Mouse (Mus musculus) heart, embryonic 10.5 days (tissue): ENCODE results near the gene Thbs3. TPM values are rescaled to one million over a fixed set of nuclear protein-coding genes. Genes with fewer than 3 reads are reported as not detected.

Experiments
- DNase-seq: peaks from one replicate; pipeline ENCODE4 v3.0.0-alpha.2; 2017; ENCODE audit warnings: low spot score
- H3K27ac ChIP-seq: fragments of 300-500 bp; sonication (generic); 2 replicates; pipeline ENCODE4 v1.5.1; 2016; ENCODE audit warnings: mild to moderate bottlenecking
- H3K27me3 ChIP-seq: fragments of 300-500 bp; sonication (generic); 2 replicates; pipeline ENCODE4 v1.6.1; 2016; ENCODE audit warnings: mild to moderate bottlenecking; ENCODE audit not compliant: poor library complexity, insufficient read depth, severe bottlenecking
- H3K36me3 ChIP-seq: fragments of 300-500 bp; sonication (generic); 2 replicates; pipeline ENCODE4 v1.6.1; 2016; ENCODE audit warnings: mild to moderate bottlenecking, moderate library complexity
- H3K4me1 ChIP-seq: fragments of 300-500 bp; sonication (generic); 2 replicates; pipeline ENCODE4 v1.6.1; 2016; ENCODE audit warnings: mild to moderate bottlenecking
- H3K4me3 ChIP-seq: fragments of 300-500 bp; sonication (generic); 2 replicates; pipeline ENCODE4 v1.5.1; 2016; ENCODE audit warnings: mild to moderate bottlenecking, moderate library complexity
- H3K9me3 ChIP-seq: fragments of 300-500 bp; sonication (generic); 2 replicates; pipeline ENCODE4 v1.6.1; 2016; ENCODE audit warnings: mild to moderate bottlenecking, moderate library complexity
- WGBS: fragments of 180-500 bp; shearing (Covaris S2); methylation state at CpG from one replicate; pipeline ENCODE4 v1.1.7; 2016; 5-methylcytosine and 5-hydroxymethylcytosine counted together
- polyA plus RNA-seq: library from polyadenylated mRNA; unstranded; fragments of >200 nt; fragmentation: Nextera tagmentation; extraction: Ambion mirVana; gene quantifications from 2 replicates; pipeline ENCODE4 v1.2.1, GENCODE M21; 2016

Thbs3 gene
- polyA plus RNA-seq, 1 experiment from 2014 or later, result 20.0 TPM

DNA sequence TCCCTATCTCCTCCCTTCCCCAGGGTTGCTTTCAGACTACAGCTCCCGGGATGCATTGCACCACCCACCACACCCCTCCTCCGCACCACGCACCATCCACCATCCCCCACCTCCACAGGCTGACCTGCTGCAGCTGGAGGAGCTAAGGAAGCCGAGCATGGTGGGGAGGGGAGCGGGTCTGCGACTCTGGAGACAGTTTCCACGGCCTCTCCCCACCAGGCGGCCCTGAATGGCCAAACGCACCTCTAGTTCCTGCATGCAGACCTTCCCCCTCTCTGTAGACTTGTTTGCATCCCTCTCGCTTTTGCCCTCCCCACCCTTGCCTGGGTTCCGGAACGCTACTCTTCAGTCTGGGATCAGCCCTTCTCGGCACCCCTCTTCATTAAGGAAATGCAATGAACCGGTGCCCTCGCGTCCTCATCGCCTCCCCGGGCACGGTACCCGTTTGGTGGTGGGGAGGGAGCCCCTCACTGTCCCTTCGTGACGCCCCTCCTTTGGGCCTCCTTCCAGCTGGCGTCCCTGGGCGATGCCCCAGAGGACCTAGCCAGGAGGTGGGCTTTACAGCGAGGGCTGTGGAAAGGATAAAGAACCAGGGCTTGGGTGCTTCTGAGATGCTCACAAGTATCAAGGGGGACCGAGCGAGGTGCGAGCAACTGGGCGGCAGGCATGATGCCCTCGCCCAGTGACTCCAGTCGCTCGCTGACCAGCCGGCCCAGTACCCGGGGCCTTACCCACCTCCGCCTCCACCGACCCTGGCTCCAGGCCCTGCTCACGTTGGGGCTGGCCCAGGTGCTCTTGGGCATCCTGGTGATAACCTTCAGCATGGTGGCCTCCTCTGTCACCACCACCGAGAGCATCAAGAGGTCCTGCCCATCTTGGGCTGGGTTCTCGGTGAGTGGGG lies 31.7 kb upstream of the Thbs3 start, which contains the start of gene Fam189b:
Fam189b (plus strand) TSS at position 86 of the 901 bp plus-strand sequence.
- H3K9me3 ChIP-seq, result no peaks in the 10 kb centered on the region
- peaks cover 41% of the 10 kb centered on the region for H3K36me3 ChIP-seq
- 6% methylated on average over 39 of the region's 39 CpGs for WGBS
- H3K27me3 ChIP-seq, result peaks cover 17% of the 10 kb centered on the region; the same call in 1 of the 2 replicates
- peak; percentile 97 for DNase-seq
- peak within 1 kb of the TSS; percentile 80 for H3K4me3 ChIP-seq
- H3K4me1 ChIP-seq, result peaks cover 63% of the 10 kb centered on the region
- peak within 1 kb of the TSS; percentile 92 for H3K27ac ChIP-seq

GRCm38 (mm10) chr3:89183959-89184315 lies 31.0 kb upstream of the Thbs3 start:
- 70% methylated on average over 6 of the region's 6 CpGs for WGBS
- DNase-seq, result no peak
- Histone ChIP-seq H3K9me3 (no peaks in the 10 kb centered on the region), H3K27me3 (peaks cover 23% of the 10 kb centered on the region; the same call in 1 of the 2 replicates), H3K27ac (peak overlapping the region; percentile 92), H3K4me1 (peaks cover 62% of the 10 kb centered on the region), H3K36me3 (peaks cover 44% of the 10 kb centered on the region), H3K4me3 (peak overlapping the region; percentile 80)

DNA sequence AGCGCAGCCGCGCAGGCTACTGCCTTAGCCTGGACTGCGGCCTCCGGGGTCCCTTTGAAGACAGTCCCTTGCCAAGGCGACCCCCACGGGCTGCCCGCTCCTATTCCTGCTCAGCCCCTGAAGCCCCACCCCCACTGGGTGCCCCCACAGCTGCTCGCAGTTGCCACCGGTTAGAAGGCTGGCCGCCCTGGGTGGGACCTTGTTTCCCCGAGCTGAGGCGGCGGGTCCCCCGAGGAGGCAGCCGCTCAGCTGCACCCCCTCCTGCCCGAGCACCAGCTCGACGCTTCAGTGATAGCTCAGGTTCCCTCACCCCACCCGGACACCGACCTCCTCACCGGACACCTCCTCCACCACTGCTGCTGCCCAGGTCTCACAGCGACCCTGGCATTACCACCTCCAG lies 27.8 kb upstream of the Thbs3 start:
- Histone ChIP-seq H3K27ac (peak overlapping the region; percentile 2; the same call in 1 of the 2 replicates), H3K4me3 (peak overlapping the region; percentile 15; the same call in 1 of the 2 replicates), H3K4me1 (peaks cover 57% of the 10 kb centered on the region), H3K9me3 (no peaks in the 10 kb centered on the region), H3K27me3 (peaks cover 23% of the 10 kb centered on the region; the same call in 1 of the 2 replicates), H3K36me3 (peaks cover 12% of the 10 kb centered on the region)
- no peak for DNase-seq
- WGBS, result 41% methylated on average over 23 of the region's 23 CpGs

- 70% methylated on average over 18 of the region's 18 CpGs for WGBS
These were observed 27.1 kb upstream of the Thbs3 start for GRCm38 (mm10) chr3:89187690-89188477.

GRCm38 (mm10) chr3:89188478-89188875 lies 26.5 kb upstream of the Thbs3 start:
- no peak overlapping the region for H3K4me3 ChIP-seq
- no peaks in the 10 kb centered on the region for H3K9me3 ChIP-seq
- DNase-seq, result no peak
- H3K27me3 ChIP-seq, result peaks cover 23% of the 10 kb centered on the region; the same call in 1 of the 2 replicates
- peaks cover 9% of the 10 kb centered on the region for H3K36me3 ChIP-seq
- peaks cover 46% of the 10 kb centered on the region for H3K4me1 ChIP-seq
- 61% methylated on average over 12 of the region's 12 CpGs for WGBS
- no peak overlapping the region for H3K27ac ChIP-seq

More at GRCm38 (mm10) chr3:89187690-89188477, 27.1 kb upstream of the Thbs3 start:
- peaks cover 23% of the 10 kb centered on the region; the same call in 1 of the 2 replicates for H3K27me3 ChIP-seq
- H3K4me1 ChIP-seq, result peaks cover 52% of the 10 kb centered on the region
- H3K36me3 ChIP-seq, result peaks cover 9% of the 10 kb centered on the region
- DNase-seq, result no peak
- H3K4me3 ChIP-seq, result no peak overlapping the region
- no peaks in the 10 kb centered on the region for H3K9me3 ChIP-seq
- H3K27ac ChIP-seq, result 0 out of 2 replicates have a peak overlapping the region, but pooled peaks have one; percentile 2

GRCm38 (mm10) chr3:89190436-89190835 lies 24.5 kb upstream of the Thbs3 start:
- H3K4me1 ChIP-seq, result peaks cover 27% of the 10 kb centered on the region
- no peaks in the 10 kb centered on the region for H3K9me3 ChIP-seq
- H3K4me3 ChIP-seq, result no peak overlapping the region
- H3K27me3 ChIP-seq, result peaks cover 23% of the 10 kb centered on the region; the same call in 1 of the 2 replicates
- 73% methylated on average over 8 of the region's 8 CpGs for WGBS
- no peak for DNase-seq
- H3K36me3 ChIP-seq, result peaks cover 9% of the 10 kb centered on the region
- H3K27ac ChIP-seq, result no peak overlapping the region

- no peak overlapping the region for H3K4me3 ChIP-seq
- DNase-seq, result no peak
- no peaks in the 10 kb centered on the region for H3K9me3 ChIP-seq
- peaks cover 5% of the 10 kb centered on the region for H3K36me3 ChIP-seq
- peaks cover 5% of the 10 kb centered on the region; the same call in 1 of the 2 replicates for H3K27me3 ChIP-seq
- peaks cover 18% of the 10 kb centered on the region for H3K4me1 ChIP-seq
- 83% methylated on average over 1 of the region's 1 CpGs for WGBS
- H3K27ac ChIP-seq, result no peak overlapping the region
These were observed 21.6 kb upstream of the Thbs3 start for GRCm38 (mm10) chr3:89193351-89193750.

DNA sequence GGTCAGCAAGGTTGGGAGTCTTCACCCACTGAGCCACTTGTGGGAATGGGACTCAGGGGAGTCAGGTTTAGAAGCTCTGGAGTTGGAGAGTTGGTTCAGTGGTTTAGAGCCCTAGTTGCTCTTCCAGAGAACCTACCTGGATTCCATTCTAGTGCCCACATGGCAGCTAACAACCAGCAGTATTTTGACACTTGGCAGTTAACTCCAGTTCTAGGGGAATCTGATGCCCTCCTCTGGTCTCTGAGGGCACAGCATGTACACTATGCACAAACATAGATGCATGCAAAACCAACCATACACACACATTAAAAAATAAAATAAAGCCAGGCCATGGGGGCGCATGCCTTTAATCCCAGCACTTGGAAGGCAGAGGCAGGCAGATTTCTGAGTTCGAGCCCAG lies 21.1 kb upstream of the Thbs3 start:
- 88% methylated on average over 2 of the region's 2 CpGs for WGBS
- Histone ChIP-seq H3K9me3 (no peaks in the 10 kb centered on the region), H3K27ac (no peak overlapping the region), H3K4me3 (no peak overlapping the region), H3K36me3 (no peaks in the 10 kb centered on the region), H3K4me1 (peaks cover 13% of the 10 kb centered on the region), H3K27me3 (0 out of 2 replicates have a peak, but pooled peaks cover under 1% of the 10 kb centered on the region)
- no peak for DNase-seq

- no peaks in the 10 kb centered on the region for H3K36me3 ChIP-seq
- DNase-seq, result peak; percentile 98
- H3K27me3 ChIP-seq, result no peaks in the 10 kb centered on the region
- peaks cover 13% of the 10 kb centered on the region for H3K4me1 ChIP-seq
- WGBS, result 9% methylated on average over 33 of the region's 33 CpGs
- peak overlapping the region; percentile 62 for H3K4me3 ChIP-seq
- no peaks in the 10 kb centered on the region for H3K9me3 ChIP-seq
- peak overlapping the region; percentile 89 for H3K27ac ChIP-seq
These were observed 18.8 kb upstream of the Thbs3 start for GRCm38 (mm10) chr3:89195979-89196877.

GRCm38 (mm10) chr3:89199839-89200238 lies 15.1 kb upstream of the Thbs3 start:
- H3K4me1 ChIP-seq, result peaks cover 19% of the 10 kb centered on the region
- no peak overlapping the region for H3K4me3 ChIP-seq
- no peak for DNase-seq
- no peak overlapping the region for H3K27ac ChIP-seq
- H3K9me3 ChIP-seq, result no peaks in the 10 kb centered on the region
- no peaks in the 10 kb centered on the region for H3K27me3 ChIP-seq
- 71% methylated on average over 3 of the region's 3 CpGs for WGBS
- H3K36me3 ChIP-seq, result peaks cover 10% of the 10 kb centered on the region

GRCm38 (mm10) chr3:89202253-89203141 lies 12.5 kb upstream of the Thbs3 start, which contains the start of gene Gba:
Gba (plus strand) TSS chr3:89202928.
- WGBS, result 26% methylated on average over 13 of the region's 13 CpGs
- peaks cover 35% of the 10 kb centered on the region for H3K36me3 ChIP-seq
- H3K27ac ChIP-seq, result peak within 1 kb of the TSS; percentile 75
- peaks cover 6% of the 10 kb centered on the region for H3K4me1 ChIP-seq
- no peaks in the 10 kb centered on the region for H3K27me3 ChIP-seq
- DNase-seq, result peak; percentile 94
- no peaks in the 10 kb centered on the region for H3K9me3 ChIP-seq
- H3K4me3 ChIP-seq, result peak within 1 kb of the TSS; percentile 72
